Mouse (Mus musculus) ES-E14 (cell line): Measurements from ENCODE around the gene Scamp4. TPM values are rescaled to one million over a fixed set of nuclear protein-coding genes. Genes with fewer than 3 reads are reported as not detected.
A peak's percentile ranks its signal among the peaks of the same experiment; 100 is the strongest.

ENCODE experiments used
- DNase-seq: peaks from one replicate; pipeline ENCODE4 v3.0.0-alpha.2; 2013; ENCODE audit warnings: low read depth, low spot score
- H3K27ac ChIP-seq: 2 replicates; pipeline ENCODE4 v1.5.1; 2012; ENCODE audit warnings: low read depth, mild to moderate bottlenecking, low read length, moderate library complexity, mixed read lengths; ENCODE audit not compliant: poor library complexity, insufficient read depth, severe bottlenecking
- H3K36me3 ChIP-seq: 2 replicates; pipeline ENCODE4 v1.6.1; 2012; ENCODE audit warnings: mild to moderate bottlenecking, low read length, moderate library complexity, mixed read lengths; ENCODE audit not compliant: control insufficient read depth, poor library complexity, insufficient read depth, severe bottlenecking
- H3K4me1 ChIP-seq, 2 experiments: fragments of 150-350 bp in 1 of 2; sonication (generic) in 1 of 2; 2 replicates each; pipeline ENCODE4 v1.6.1; 2012; ENCODE audit warnings: low read length in 2 of 2, mild to moderate bottlenecking in 1 of 2, mixed read lengths in 1 of 2; ENCODE audit not compliant: control insufficient read depth in 2 of 2, insufficient read depth in 2 of 2, poor library complexity in 1 of 2
- H3K4me3 ChIP-seq, 2 experiments: fragments of 150-350 bp in 1 of 2; sonication (generic) in 1 of 2; 2 replicates each; pipeline ENCODE4 v1.5.1; 2012; ENCODE audit warnings: low read length in 2 of 2, low read depth in 1 of 2, mild to moderate bottlenecking in 1 of 2, mixed read lengths in 1 of 2; ENCODE audit not compliant: insufficient read depth in 1 of 2, poor library complexity in 1 of 2, severe bottlenecking in 1 of 2
- H3K9ac ChIP-seq: 2 replicates; pipeline ENCODE4 v1.6.1; 2012; ENCODE audit warnings: low read depth, mild to moderate bottlenecking, low read length, mixed read lengths; ENCODE audit not compliant: poor library complexity, insufficient read depth, severe bottlenecking
- H3K9me3 ChIP-seq: fragments of 150-350 bp; sonication (generic); 2 replicates; pipeline ENCODE4 v1.6.1; 2012; ENCODE audit warnings: low read depth, mild to moderate bottlenecking, low read length; ENCODE audit not compliant: control insufficient read depth, insufficient read depth
- CHD2 ChIP-seq: IDR thresholded peaks from 2 replicates; pipeline ENCODE4 v1.6.1; 2014; ENCODE audit warnings: mild to moderate bottlenecking, low read depth, low read length, inconsistent platforms
- HCFC1 ChIP-seq: IDR thresholded peaks from 2 replicates; pipeline ENCODE4 v1.6.1; 2012; ENCODE audit warnings: low read length, inconsistent platforms, borderline replicate concordance; ENCODE audit not compliant: insufficient read depth
- MAFK ChIP-seq: IDR thresholded peaks from 2 replicates; pipeline ENCODE4 v1.6.1; 2014; ENCODE audit warnings: mild to moderate bottlenecking, low read depth, low read length, inconsistent platforms; ENCODE audit not compliant: insufficient read depth
- ZC3H11A ChIP-seq: IDR thresholded peaks from 2 replicates; pipeline ENCODE4 v1.6.1; 2012; ENCODE audit warnings: low read depth, mild to moderate bottlenecking, inconsistent platforms, low read length, borderline replicate concordance
- ZNF384 ChIP-seq: IDR thresholded peaks from 2 replicates; pipeline ENCODE4 v1.6.1; 2012; ENCODE audit warnings: low read depth, low read length, inconsistent platforms
- in situ Hi-C, 2 experiments: fragments of 600-800 bp; cut with MboI; formaldehyde crosslinking; loops; one replicate each; pipeline ENCODE4 v1.15.1; 2025; ENCODE audit warnings: low sequenced_read_pairs in 2 of 2, inconsistent platforms in 1 of 2; ENCODE audit not compliant: unreplicated experiment in 2 of 2
- total RNA-seq: library from RNA; depleted of rRNA; stranded (reverse); fragments of 300-350 nt; gene quantifications from 2 replicates; pipeline ENCODE4 v1.2.3, GENCODE M21; 2012

Scamp4 gene
- total RNA-seq, 1 experiment: 54.8 TPM

- Histone ChIP-seq H3K4me3 (peak overlapping the region; percentile 78 to 93), H3K36me3 (no peaks in the 10 kb centered on the region; the same call in 1 of the 2 replicates), H3K9me3 (no peaks in the 10 kb centered on the region), H3K4me1 (peaks cover 2 to 22% of the 10 kb centered on the region in 2 experiments), H3K9ac (peak overlapping the region; percentile 77), H3K27ac (peak overlapping the region; percentile 83)
- DNase-seq: peak; percentile 100
- in situ Hi-C loops: no loop called here
- TF ChIP-seq CHD2 (no peak), ZC3H11A (no peak), HCFC1 (no peak), MAFK (no peak), ZNF384 (no peak)
Measured at GRCm38 (mm10) chr10:80656130-80656862, 53.6 kb downstream of the Scamp4 start.

- TF ChIP-seq CHD2 (no peak), ZC3H11A (no peak), MAFK (no peak), HCFC1 (no peak), ZNF384 (no peak)
- Histone ChIP-seq H3K4me3 (peak within 1 kb of the TSS; percentile 78 to 93), H3K9ac (peak within 1 kb of the TSS; percentile 77), H3K9me3 (no peaks in the 10 kb centered on the region), H3K4me1 (peaks cover 2 to 22% of the 10 kb centered on the region in 2 experiments), H3K27ac (peak within 1 kb of the TSS; percentile 83), H3K36me3 (no peaks in the 10 kb centered on the region; the same call in 1 of the 2 replicates)
- DNase-seq: peak; percentile 62
- in situ Hi-C loops: no loop called here
Measured at GRCm38 (mm10) chr10:80656863-80657623, 54.4 kb downstream of the Scamp4 start, which contains the start of gene Btbd2. Gene Btbd2, minus strand, starts transcription at chr10:80657071.

GRCm38 (mm10) chr10:80658194-80658840 lies 55.6 kb downstream of the Scamp4 start:
- TF ChIP-seq HCFC1 (no peak), ZC3H11A (no peak)
- Histone ChIP-seq H3K4me3 (no peak overlapping the region), H3K36me3 (no peaks in the 10 kb centered on the region; the same call in 1 of the 2 replicates), H3K9me3 (no peaks in the 10 kb centered on the region), H3K9ac (no peak overlapping the region), H3K27ac (no peak overlapping the region), H3K4me1 (peaks cover 2 to 24% of the 10 kb centered on the region in 2 experiments)
- in situ Hi-C loops: no loop called here
- DNase-seq: no peak

GRCm38 (mm10) chr10:80658841-80659202 lies 56.1 kb downstream of the Scamp4 start:
- Histone ChIP-seq H3K4me1 (peaks cover 2 to 29% of the 10 kb centered on the region in 2 experiments), H3K9me3 (no peaks in the 10 kb centered on the region), H3K27ac (peak overlapping the region; percentile 54), H3K4me3 (0 out of 4 replicates have a peak overlapping the region, but pooled peaks of 1 of the 2 experiments have one; percentile 2), H3K9ac (peak overlapping the region; percentile 50; the same call in 1 of the 2 replicates), H3K36me3 (no peaks in the 10 kb centered on the region)
- TF ChIP-seq MAFK: no peak
- no peak for TF ChIP-seq CHD2
- TF ChIP-seq ZNF384: no peak
- no peak for TF ChIP-seq HCFC1
- no peak for TF ChIP-seq ZC3H11A
- in situ Hi-C loops: no loop called here
- no peak for DNase-seq
